Mouse (Mus musculus) testis, adult 10 weeks (tissue): ENCODE results near the gene Cadps. TPM values are rescaled to one million over a fixed set of nuclear protein-coding genes. Genes with fewer than 3 reads are reported as not detected.

Experiments used
- polyA plus RNA-seq: library from polyadenylated mRNA; stranded (reverse); fragments of 350-450 nt; fragmentation: Illumina TruSeq; extraction: RNeasy Lipid Tissue Mini Kit (QIAGEN cat#74804); gene quantifications from one replicate; pipeline ENCODE4 v1.2.3, GENCODE M21; 2014; ENCODE audit warnings: low read depth, low replicate concordance

Gene Cadps
- polyA plus RNA-seq, result 4.6 TPM

DNA sequence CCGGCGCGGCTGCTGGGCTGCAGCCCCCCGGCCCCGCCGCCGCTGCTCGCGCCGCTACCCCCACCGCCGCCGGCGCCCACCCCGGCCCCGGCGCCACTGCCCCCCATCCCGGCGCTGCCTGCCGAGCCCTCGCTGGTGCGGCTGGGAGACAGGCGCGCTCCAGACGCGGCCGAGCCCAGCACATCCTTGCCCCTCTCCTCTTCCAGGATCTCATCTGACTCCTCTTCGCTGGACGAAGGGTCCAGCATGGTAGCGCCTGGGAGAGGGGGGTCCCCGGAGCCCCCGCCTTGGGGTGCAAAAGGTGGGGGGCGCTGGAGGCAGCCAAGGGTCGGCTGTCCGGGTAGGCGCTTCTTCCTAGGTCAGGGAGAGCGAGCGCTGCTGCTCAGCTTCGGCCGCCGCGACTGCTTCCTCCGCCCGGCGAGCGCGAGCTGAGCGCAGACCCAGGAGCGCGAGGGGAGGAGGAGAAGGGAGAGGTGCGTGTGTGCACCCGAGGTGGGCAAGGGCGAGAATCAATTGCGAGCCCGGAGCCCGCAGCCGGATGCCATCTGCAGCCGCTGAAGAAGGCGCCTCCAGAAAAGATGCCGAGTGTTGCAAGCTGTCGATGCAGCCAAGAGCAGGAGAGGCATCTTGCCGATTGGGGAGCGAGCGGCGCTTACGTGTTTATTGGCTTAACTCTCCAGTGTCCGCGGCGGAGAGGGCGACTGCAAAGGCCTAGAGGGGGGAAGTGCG lies at the start of gene Cadps:
Gene Cadps, minus strand, starts transcription at position 589 of the 729 bp plus-strand sequence.

GRCm38 (mm10) chr14:12348089-12348488 lies 474.8 kb downstream of the Cadps start, which contains the start of gene Fezf2:
TSS of gene Fezf2 (minus strand) at chr14:12348189.

